Mouse (Mus musculus) lung, embryonic 14.5 days (tissue): ENCODE measurements around the gene Slc6a4. TPM values are rescaled to one million over a fixed set of nuclear protein-coding genes. Genes with fewer than 3 reads are reported as not detected.

Experiments used
- ATAC-seq: fragments of 200-750 bp; cut with Nextera tagmentation; 2 replicates; pipeline ENCODE4 v1.8.0; 2017; ENCODE audit warnings: mild to moderate bottlenecking, moderate TSS enrichment, moderate library complexity; ENCODE audit not compliant: insufficient read depth
- DNase-seq: peaks from one replicate; pipeline ENCODE4 v3.0.0-alpha.2; 2015
- H3K27ac ChIP-seq: fragments of 300-500 bp; sonication (generic); 2 replicates; pipeline ENCODE4 v1.5.1; 2014; ENCODE audit warnings: low read depth, mild to moderate bottlenecking, moderate library complexity
- H3K27me3 ChIP-seq: fragments of 300-500 bp; sonication (generic); 2 replicates; pipeline ENCODE4 v1.6.1; 2014; ENCODE audit warnings: low read length, control low read depth; ENCODE audit not compliant: insufficient read depth
- H3K36me3 ChIP-seq: fragments of 300-500 bp; sonication (generic); 2 replicates; pipeline ENCODE4 v1.6.1; 2014; ENCODE audit warnings: control low read depth; ENCODE audit not compliant: insufficient read depth
- H3K4me1 ChIP-seq: fragments of 300-500 bp; sonication (generic); 2 replicates; pipeline ENCODE4 v1.6.1; 2014; ENCODE audit warnings: antibody characterized with exemption, control low read depth; ENCODE audit not compliant: insufficient read depth
- H3K4me2 ChIP-seq: fragments of 300-500 bp; sonication (generic); 2 replicates; pipeline ENCODE4 v1.6.1; 2014; ENCODE audit warnings: mild to moderate bottlenecking
- H3K4me3 ChIP-seq: fragments of 300-500 bp; sonication (generic); 2 replicates; pipeline ENCODE4 v1.5.1; 2014; ENCODE audit warnings: low read depth, low read length
- H3K9ac ChIP-seq: fragments of 300-500 bp; sonication (generic); 2 replicates; pipeline ENCODE4 v1.6.1; 2014
- H3K9me3 ChIP-seq: fragments of 300-500 bp; sonication (generic); 2 replicates; pipeline ENCODE4 v1.6.1; 2016; ENCODE audit warnings: low read depth, low read length, control low read depth
- CTCF ChIP-seq: IDR thresholded peaks from 2 replicates; pipeline ENCODE4 v1.5.1; 2016; ENCODE audit warnings: antibody characterized with exemption, low read depth
- WGBS: fragments of 180-500 bp; shearing (Covaris S2); extraction: QIAGEN DNeasy Blood & Tissue Kit; methylation state at CpG from one replicate; pipeline ENCODE4 v1.1.7; 2014; 5-methylcytosine and 5-hydroxymethylcytosine counted together
- polyA plus RNA-seq: library from polyadenylated mRNA; unstranded; fragments of >200 nt; fragmentation: Nextera tagmentation; extraction: Ambion mirVana; gene quantifications from 2 replicates; pipeline ENCODE4 v1.2.1, GENCODE M21; 2014

Slc6a4 gene
- 1.7 and 1.8 TPM in 2 replicates for polyA plus RNA-seq

GRCm38 (mm10) chr11:76997916-76998704 is at the start of gene Slc6a4:
Slc6a4 (plus strand) TSS chr11:76998603.
- WGBS = under 1% methylated on average over 52 of the region's 52 CpGs
- H3K4me3 ChIP-seq = peak within 1 kb of the TSS; percentile 44
- peaks cover 38% of the 10 kb centered on the region for H3K27me3 ChIP-seq
- TF ChIP-seq CTCF = no peak
- H3K9ac ChIP-seq = peak within 1 kb of the TSS; percentile 7; the same call in 1 of the 2 replicates
- DNase-seq (peak; percentile 63), ATAC-seq (no peak)
- H3K36me3 ChIP-seq = no peaks in the 10 kb centered on the region
- no peaks in the 10 kb centered on the region for H3K9me3 ChIP-seq
- no peak within 1 kb of the TSS for H3K27ac ChIP-seq
- H3K4me2 ChIP-seq = peak within 1 kb of the TSS; percentile 85
- no peaks in the 10 kb centered on the region; the same call in 1 of the 2 replicates for H3K4me1 ChIP-seq

DNA sequence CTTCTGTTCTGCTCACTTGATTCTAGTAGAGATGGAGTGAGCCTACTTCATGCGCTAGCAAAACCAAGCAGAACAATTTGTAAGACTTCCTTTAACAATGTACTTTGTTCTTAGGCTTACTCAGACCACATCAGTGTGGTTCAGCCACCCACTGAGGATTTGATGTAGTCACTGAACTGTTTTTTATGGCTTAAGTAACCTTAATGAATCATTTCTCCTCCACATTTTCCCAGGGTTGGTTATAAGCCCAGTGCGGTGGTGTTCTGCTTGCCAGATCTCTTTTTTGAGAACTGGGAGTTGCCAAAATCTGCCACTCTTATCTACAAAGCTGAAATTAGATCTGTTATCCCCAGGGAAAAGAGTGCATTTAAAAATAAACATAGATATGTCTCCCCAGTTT is 44.9 kb upstream of the Slc6a4 start:
- Histone ChIP-seq H3K9me3 (no peaks in the 10 kb centered on the region), H3K27ac (no peak overlapping the region; the same call in 1 of the 2 replicates), H3K36me3 (peaks cover 83% of the 10 kb centered on the region), H3K27me3 (no peaks in the 10 kb centered on the region), H3K4me1 (no peaks in the 10 kb centered on the region), H3K4me2 (no peak overlapping the region), H3K4me3 (no peak overlapping the region), H3K9ac (no peak overlapping the region)
- ATAC-seq = no peak
- DNase-seq = no peak
- 80% methylated on average over 2 of the region's 2 CpGs for WGBS
- no peak for TF ChIP-seq CTCF

GRCm38 (mm10) chr11:76965703-76966102 is 32.7 kb upstream of the Slc6a4 start:
- Histone ChIP-seq H3K9me3 (no peaks in the 10 kb centered on the region), H3K9ac (no peak overlapping the region), H3K4me2 (no peak overlapping the region), H3K4me1 (no peaks in the 10 kb centered on the region), H3K27ac (no peak overlapping the region), H3K27me3 (no peaks in the 10 kb centered on the region), H3K4me3 (no peak overlapping the region), H3K36me3 (peaks cover 82% of the 10 kb centered on the region)
- ATAC-seq (no peak), DNase-seq (no peak)
- WGBS = 95% methylated on average over 3 of the region's 3 CpGs
- no peak for TF ChIP-seq CTCF

DNA sequence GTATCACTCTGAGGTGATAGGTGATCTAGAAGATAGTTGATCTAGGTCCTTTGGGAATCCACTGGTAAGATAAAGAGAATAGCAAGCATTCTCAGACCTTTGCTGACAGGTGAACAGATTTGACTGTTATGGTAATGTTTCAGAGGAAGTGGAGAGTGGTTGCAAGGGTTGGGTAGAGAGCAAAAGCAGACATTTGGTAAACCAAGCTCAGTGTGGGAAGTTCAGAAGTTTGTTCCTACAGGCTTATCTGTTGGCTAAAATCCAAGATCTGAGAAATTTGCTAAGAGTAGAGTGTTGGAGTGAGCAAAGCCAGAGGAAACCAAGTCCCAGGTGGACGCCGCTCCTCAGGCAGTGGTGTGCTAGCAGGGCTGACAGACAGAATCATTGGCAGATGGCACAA is 28.1 kb upstream of the Slc6a4 start:
- no peaks in the 10 kb centered on the region for H3K9me3 ChIP-seq
- no peak overlapping the region for H3K4me3 ChIP-seq
- H3K9ac ChIP-seq = no peak overlapping the region
- no peaks in the 10 kb centered on the region for H3K4me1 ChIP-seq
- H3K4me2 ChIP-seq = no peak overlapping the region
- no peak overlapping the region for H3K27ac ChIP-seq
- TF ChIP-seq CTCF = no peak
- 70% methylated on average over 2 of the region's 2 CpGs for WGBS
- ATAC-seq (no peak), DNase-seq (peak; percentile 5)
- H3K27me3 ChIP-seq = no peaks in the 10 kb centered on the region
- peaks cover 93% of the 10 kb centered on the region for H3K36me3 ChIP-seq

DNA sequence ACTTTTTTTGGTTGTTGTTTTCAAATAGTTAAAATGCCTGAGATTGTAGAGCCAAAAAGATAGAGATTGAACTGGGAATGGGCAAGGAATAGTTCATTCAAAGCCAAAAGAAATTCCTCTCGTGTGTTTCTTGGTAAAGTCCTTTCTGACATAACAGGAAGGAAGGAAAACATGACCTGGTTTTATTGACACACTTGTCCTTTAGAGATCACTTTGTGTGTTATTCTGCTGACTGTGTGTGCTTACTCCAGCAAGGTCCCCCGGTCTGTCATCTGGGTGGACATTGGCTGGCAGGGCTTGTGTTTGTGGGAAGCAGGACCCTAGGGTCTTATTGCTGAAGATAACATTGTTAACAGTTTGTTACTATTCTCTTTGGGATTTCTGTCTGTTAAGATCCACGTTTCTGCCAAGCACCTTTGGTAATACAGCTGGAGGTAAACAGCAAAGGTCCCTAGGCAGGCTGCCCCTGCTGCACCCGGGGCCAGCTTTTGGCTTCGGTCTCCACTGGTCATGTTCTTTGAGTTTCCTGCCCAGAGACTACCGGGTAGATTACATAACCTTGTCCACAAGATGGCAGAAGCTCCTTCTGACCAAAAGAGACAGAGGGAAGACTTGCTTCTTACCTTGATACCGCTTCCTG is 23.6 kb upstream of the Slc6a4 start:
- peak; percentile 8; the same call in 1 of the 2 replicates for TF ChIP-seq CTCF
- Histone ChIP-seq H3K9ac (no peak overlapping the region), H3K9me3 (no peaks in the 10 kb centered on the region), H3K4me3 (no peak overlapping the region), H3K27ac (no peak overlapping the region), H3K4me2 (no peak overlapping the region), H3K36me3 (peaks cover 80% of the 10 kb centered on the region), H3K27me3 (no peaks in the 10 kb centered on the region), H3K4me1 (no peaks in the 10 kb centered on the region)
- ATAC-seq (no peak), DNase-seq (no peak)
- 77% methylated on average over 7 of the region's 7 CpGs for WGBS

- ATAC-seq (no peak), DNase-seq (no peak)
- WGBS = 59% methylated on average over 5 of the region's 5 CpGs
- H3K27me3 ChIP-seq = no peaks in the 10 kb centered on the region
- H3K4me3 ChIP-seq = no peak overlapping the region
- H3K27ac ChIP-seq = no peak overlapping the region
- TF ChIP-seq CTCF = no peak
- H3K4me2 ChIP-seq = no peak overlapping the region
- peaks cover 64% of the 10 kb centered on the region for H3K36me3 ChIP-seq
- no peak overlapping the region for H3K9ac ChIP-seq
- no peaks in the 10 kb centered on the region for H3K4me1 ChIP-seq
- no peaks in the 10 kb centered on the region for H3K9me3 ChIP-seq
Observed at GRCm38 (mm10) chr11:76981570-76982141, 16.7 kb upstream of the Slc6a4 start.

GRCm38 (mm10) chr11:76982415-76982814 is 16.0 kb upstream of the Slc6a4 start:
- 37% methylated on average over 4 of the region's 4 CpGs for WGBS
- no peak overlapping the region for H3K4me2 ChIP-seq
- no peaks in the 10 kb centered on the region for H3K9me3 ChIP-seq
- TF ChIP-seq CTCF = no peak
- ATAC-seq (no peak; the same call in 1 of the 2 replicates), DNase-seq (peak; percentile 19)
- no peak overlapping the region for H3K27ac ChIP-seq
- H3K9ac ChIP-seq = no peak overlapping the region
- H3K4me1 ChIP-seq = no peaks in the 10 kb centered on the region
- no peak overlapping the region for H3K4me3 ChIP-seq
- no peaks in the 10 kb centered on the region for H3K27me3 ChIP-seq
- H3K36me3 ChIP-seq = peaks cover 70% of the 10 kb centered on the region
